Mouse (Mus musculus) hindbrain, embryonic 13.5 days (tissue): ENCODE measurements at regions not wholly inside any gene's neighbourhood (a gene's known extent, or its start where the extent isn't known, plus 50 kb on each side); places are given as distances from the start of the nearest gene placed in this dataset.

Experiments used
- ATAC-seq: fragments of 200-750 bp; cut with Nextera tagmentation; 2 replicates; pipeline ENCODE4 v1.8.0; 2017; ENCODE audit warnings: moderate TSS enrichment; ENCODE audit not compliant: low FRiP score
- H3K27ac ChIP-seq: fragments of 300-500 bp; sonication (generic); 2 replicates; pipeline ENCODE4 v1.5.1; 2015; ENCODE audit warnings: inconsistent platforms, mild to moderate bottlenecking, moderate library complexity
- H3K27me3 ChIP-seq: fragments of 300-500 bp; sonication (generic); 2 replicates; pipeline ENCODE4 v1.6.1; 2015; ENCODE audit warnings: mild to moderate bottlenecking, inconsistent platforms
- H3K36me3 ChIP-seq: fragments of 300-500 bp; sonication (generic); 2 replicates; pipeline ENCODE4 v1.6.1; 2015; ENCODE audit warnings: mild to moderate bottlenecking, inconsistent platforms
- H3K4me1 ChIP-seq: fragments of 300-500 bp; sonication (generic); replicated peaks from 2 replicates; pipeline ENCODE4 v1.6.1; 2015; ENCODE audit warnings: inconsistent platforms
- H3K4me2 ChIP-seq: fragments of 300-500 bp; sonication (generic); 2 replicates; pipeline ENCODE4 v1.6.1; 2015; ENCODE audit warnings: inconsistent platforms, mild to moderate bottlenecking, moderate library complexity
- H3K4me3 ChIP-seq: fragments of 300-500 bp; sonication (generic); 2 replicates; pipeline ENCODE4 v1.5.1; 2015; ENCODE audit warnings: mild to moderate bottlenecking, inconsistent platforms
- H3K9ac ChIP-seq: fragments of 300-500 bp; sonication (generic); 2 replicates; pipeline ENCODE4 v1.6.1; 2015; ENCODE audit warnings: mild to moderate bottlenecking, inconsistent platforms
- H3K9me3 ChIP-seq: fragments of 300-500 bp; sonication (generic); 2 replicates; pipeline ENCODE4 v1.6.1; 2016; ENCODE audit warnings: inconsistent platforms
- WGBS: fragments of 180-500 bp; shearing (Covaris S2); methylation state at CpG from one replicate; pipeline ENCODE4 v1.1.7; 2015; 5-methylcytosine and 5-hydroxymethylcytosine counted together

DNA sequence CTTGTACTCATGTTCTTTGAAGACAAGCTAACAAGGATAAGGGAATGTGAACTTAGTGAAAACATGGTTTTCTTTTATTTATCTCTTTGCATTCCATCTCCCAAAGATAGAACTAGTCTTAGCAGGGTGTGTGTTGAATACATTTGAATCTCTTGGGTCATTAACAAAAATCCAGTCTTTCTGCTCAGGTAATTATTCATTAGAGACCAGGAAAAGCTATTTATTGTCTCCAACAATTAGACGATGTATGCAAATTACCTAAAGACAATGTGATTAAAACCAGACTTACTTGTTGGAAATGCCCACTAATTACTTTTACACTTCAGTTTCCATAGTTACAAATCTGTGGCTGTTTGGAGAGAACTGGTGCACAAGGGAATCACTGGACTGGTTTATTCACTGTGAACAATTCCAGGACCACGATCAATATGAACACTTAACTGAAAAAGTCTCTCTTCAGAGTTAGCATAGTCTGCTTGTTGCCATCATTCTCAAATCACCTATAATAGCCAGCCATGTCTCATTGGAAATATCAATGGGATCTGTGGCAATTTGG lies 584.4 kb downstream of the Mettl4 start:
- Histone ChIP-seq H3K4me3 (no peak overlapping the region), H3K4me1 (no peaks in the 10 kb centered on the region), H3K4me2 (no peak overlapping the region), H3K36me3 (no peaks in the 10 kb centered on the region), H3K27me3 (no peaks in the 10 kb centered on the region), H3K9me3 (no peaks in the 10 kb centered on the region), H3K27ac (no peak overlapping the region), H3K9ac (no peak overlapping the region)
- no peak for ATAC-seq
- 65% methylated on average over 2 of the region's 2 CpGs for WGBS

DNA sequence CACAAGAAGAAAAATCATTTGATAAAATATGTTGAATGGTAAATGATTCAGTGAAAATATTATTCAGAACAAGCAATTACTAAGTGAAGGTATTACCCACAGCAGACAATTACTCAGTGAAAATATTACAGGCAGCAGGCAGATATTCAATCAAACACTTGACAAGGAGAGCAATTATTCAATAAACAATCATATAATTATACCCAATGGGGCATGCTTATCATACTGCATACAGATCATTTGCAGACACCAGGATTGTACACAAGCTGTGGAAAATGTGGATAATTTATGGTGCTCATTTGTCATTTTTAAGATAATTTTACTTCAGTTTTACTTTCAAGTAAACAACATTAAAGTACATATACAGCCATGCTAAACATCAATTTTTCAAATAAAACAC lies 605.5 kb downstream of the Mettl4 start:
- no peak overlapping the region for H3K27ac ChIP-seq
- no peaks in the 10 kb centered on the region for H3K36me3 ChIP-seq
- H3K4me1 ChIP-seq: no peaks in the 10 kb centered on the region
- no peaks in the 10 kb centered on the region for H3K9me3 ChIP-seq
- H3K27me3 ChIP-seq: no peaks in the 10 kb centered on the region
- no peak overlapping the region for H3K4me2 ChIP-seq
- H3K9ac ChIP-seq: no peak overlapping the region
- H3K4me3 ChIP-seq: no peak overlapping the region
- 0 out of 2 replicates have a peak, but pooled peaks have one; percentile 57 for ATAC-seq

DNA sequence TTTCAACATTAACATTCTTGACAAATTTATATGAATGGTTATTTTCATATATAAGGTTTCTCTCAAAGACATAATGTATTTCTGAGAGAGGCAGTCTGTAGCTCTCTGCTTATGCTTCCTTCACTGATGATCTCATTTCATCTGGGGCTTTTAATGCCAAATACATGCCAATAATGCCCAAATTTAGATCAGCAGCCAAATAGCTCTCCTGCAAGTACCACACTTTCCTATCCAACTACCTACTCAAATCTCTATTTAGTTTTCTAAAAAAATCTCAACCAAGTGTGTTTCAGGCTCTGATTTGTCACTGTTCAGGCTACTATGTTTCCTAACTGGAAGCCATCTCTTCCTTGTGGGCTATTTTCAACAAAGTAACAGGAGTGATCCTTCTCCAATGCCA lies 616.6 kb downstream of the Mettl4 start:
- ATAC-seq: no peak
- Histone ChIP-seq H3K4me3 (no peak overlapping the region), H3K36me3 (no peaks in the 10 kb centered on the region), H3K4me2 (no peak overlapping the region), H3K27ac (no peak overlapping the region), H3K9me3 (no peaks in the 10 kb centered on the region), H3K9ac (no peak overlapping the region), H3K27me3 (no peaks in the 10 kb centered on the region), H3K4me1 (no peaks in the 10 kb centered on the region)

DNA sequence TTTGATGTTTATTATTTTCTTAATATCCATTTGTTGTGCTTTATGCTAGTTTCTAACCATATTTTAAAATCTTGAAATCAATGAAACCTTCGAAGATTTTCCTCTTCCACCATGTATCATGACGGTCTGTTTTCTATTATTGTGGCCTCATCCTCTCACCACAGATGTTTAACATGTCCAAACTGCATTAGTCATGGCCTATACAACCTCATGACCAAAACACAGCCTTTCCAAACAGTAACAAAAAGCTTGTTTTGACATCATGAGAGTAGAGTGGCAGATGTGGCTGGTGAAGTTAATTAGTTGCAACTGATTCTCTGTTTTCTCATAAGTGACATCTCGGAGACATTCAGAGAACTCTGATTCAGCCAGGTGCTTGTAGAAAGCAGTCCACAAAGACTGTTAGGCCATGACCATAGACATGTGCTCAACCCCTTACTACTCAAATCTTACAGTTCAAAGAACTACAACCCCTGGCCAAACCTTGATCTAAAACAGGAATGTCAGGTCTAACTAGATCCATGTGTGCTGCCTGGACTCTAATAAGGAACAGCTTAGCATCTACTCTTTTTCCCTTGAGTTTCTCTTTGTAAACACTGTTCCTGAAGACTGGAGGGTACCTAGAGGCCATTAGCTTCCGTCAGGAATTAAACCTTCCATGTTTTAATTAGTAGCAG lies 655.7 kb downstream of the Mettl4 start:
- WGBS: 77% methylated on average over 4 of the region's 4 CpGs
- ATAC-seq: no peak
- H3K4me3 ChIP-seq: no peak overlapping the region
- no peaks in the 10 kb centered on the region for H3K4me1 ChIP-seq
- H3K27ac ChIP-seq: no peak overlapping the region
- H3K4me2 ChIP-seq: no peak overlapping the region
- no peak overlapping the region for H3K9ac ChIP-seq
- no peaks in the 10 kb centered on the region for H3K27me3 ChIP-seq
- no peaks in the 10 kb centered on the region for H3K36me3 ChIP-seq
- no peaks in the 10 kb centered on the region for H3K9me3 ChIP-seq

DNA sequence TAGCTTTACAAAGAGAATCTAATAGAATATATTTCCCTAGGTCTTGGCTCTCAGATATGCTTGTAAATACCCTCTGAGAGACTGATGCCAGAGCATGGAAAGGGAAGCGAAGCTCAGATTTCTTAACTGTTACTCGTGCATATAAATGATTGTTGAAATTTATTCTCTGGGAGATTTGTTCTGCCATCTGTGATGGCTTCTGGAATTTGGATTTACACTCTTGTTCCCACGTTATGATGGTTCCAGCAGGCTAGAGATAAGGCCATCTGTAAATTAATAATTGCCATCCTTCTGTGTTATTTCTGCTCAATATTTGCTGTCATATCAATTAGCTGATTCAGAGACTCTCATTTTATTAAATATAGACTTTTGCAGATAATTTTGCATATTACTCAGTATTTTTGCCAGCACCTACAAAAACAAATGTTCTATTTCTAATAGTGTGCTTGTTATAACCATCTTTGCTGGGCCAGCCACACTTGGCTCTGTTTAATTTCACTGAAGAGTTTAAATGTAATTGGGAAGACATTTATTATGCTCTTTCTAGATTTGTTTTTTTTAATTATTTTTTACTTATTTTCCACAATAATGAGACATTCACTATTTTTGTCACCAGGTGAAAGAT lies 695.3 kb downstream of the Mettl4 start:
- no peak for ATAC-seq
- no peak overlapping the region for H3K9ac ChIP-seq
- 68% methylated on average over 3 of the region's 3 CpGs for WGBS
- no peaks in the 10 kb centered on the region for H3K27me3 ChIP-seq
- no peaks in the 10 kb centered on the region for H3K9me3 ChIP-seq
- H3K4me3 ChIP-seq: no peak overlapping the region
- H3K4me2 ChIP-seq: no peak overlapping the region
- H3K4me1 ChIP-seq: no peaks in the 10 kb centered on the region
- H3K27ac ChIP-seq: no peak overlapping the region
- no peaks in the 10 kb centered on the region for H3K36me3 ChIP-seq

DNA sequence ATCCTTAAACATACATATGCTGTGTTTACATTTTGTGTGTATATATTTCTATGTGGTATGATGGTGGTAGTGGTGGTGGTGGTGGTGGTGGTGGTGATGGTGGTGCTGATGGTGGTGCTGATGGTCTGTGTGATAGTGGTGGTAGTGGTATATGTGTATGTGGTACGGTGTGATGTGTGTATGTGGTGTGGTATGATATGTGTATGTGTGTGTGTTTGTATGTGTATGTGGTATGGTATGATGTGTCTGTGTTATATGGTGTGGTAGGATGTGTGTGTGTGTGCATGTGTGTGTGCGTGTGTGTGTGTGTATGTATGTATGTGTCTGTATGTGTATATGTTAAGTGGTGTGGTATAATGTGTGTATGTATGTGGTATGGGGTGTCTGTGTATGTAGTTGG lies 701.3 kb downstream of the Mettl4 start:
- Histone ChIP-seq H3K27me3 (no peaks in the 10 kb centered on the region), H3K4me3 (no peak overlapping the region), H3K9ac (no peak overlapping the region), H3K4me2 (no peak overlapping the region), H3K27ac (no peak overlapping the region), H3K9me3 (no peaks in the 10 kb centered on the region), H3K4me1 (no peaks in the 10 kb centered on the region), H3K36me3 (no peaks in the 10 kb centered on the region)
- WGBS: 95% methylated on average over 2 of the region's 2 CpGs
- ATAC-seq: no peak

DNA sequence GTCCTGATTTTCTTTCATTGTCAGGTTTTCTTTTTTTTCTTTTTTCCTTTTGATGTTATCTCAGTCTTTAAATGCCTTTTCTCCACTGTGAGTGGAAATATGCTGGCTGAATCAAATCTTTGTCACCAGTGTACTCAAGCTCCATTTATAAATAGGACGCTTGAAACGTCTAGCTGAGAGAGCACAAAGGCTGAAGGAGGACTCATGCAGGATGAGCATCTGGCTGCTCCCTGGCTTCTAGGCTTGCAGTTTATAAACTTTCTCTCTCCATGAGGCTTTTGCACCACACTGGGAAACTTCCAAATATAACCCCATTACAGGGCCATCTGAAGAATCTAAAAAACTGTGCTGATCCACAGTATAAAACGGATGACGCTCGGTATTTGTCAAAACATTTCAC lies 711.6 kb downstream of the Mettl4 start:
- Histone ChIP-seq H3K27me3 (no peaks in the 10 kb centered on the region), H3K9me3 (no peaks in the 10 kb centered on the region), H3K9ac (no peak overlapping the region), H3K27ac (no peak overlapping the region), H3K4me2 (no peak overlapping the region), H3K4me3 (no peak overlapping the region), H3K36me3 (no peaks in the 10 kb centered on the region), H3K4me1 (no peaks in the 10 kb centered on the region)
- ATAC-seq: no peak
- 68% methylated on average over 5 of the region's 5 CpGs for WGBS

DNA sequence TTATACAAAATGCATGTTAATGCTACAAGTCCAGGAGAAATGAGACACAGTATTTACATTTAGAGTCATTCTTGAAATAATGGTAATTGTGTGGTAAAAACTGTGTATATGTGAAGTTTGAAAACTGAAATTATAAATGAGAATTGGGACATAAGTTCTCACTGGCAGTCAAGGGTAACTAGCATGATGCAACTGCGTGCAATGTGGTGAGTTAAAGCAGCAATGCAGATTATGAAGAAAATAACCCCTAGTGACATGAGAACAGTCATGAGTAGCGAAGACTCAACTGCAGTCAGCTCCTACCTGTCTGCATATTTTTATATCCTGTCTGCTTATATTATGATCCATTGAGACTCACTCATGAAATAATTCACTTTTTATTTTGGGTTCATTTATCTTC lies 737.4 kb downstream of the Mettl4 start:
- ATAC-seq: no peak
- Histone ChIP-seq H3K4me1 (no peaks in the 10 kb centered on the region), H3K36me3 (no peaks in the 10 kb centered on the region), H3K27me3 (no peaks in the 10 kb centered on the region), H3K4me2 (no peak overlapping the region), H3K27ac (no peak overlapping the region), H3K4me3 (no peak overlapping the region), H3K9me3 (no peaks in the 10 kb centered on the region), H3K9ac (no peak overlapping the region)
- WGBS: 88% methylated on average over 2 of the region's 2 CpGs

DNA sequence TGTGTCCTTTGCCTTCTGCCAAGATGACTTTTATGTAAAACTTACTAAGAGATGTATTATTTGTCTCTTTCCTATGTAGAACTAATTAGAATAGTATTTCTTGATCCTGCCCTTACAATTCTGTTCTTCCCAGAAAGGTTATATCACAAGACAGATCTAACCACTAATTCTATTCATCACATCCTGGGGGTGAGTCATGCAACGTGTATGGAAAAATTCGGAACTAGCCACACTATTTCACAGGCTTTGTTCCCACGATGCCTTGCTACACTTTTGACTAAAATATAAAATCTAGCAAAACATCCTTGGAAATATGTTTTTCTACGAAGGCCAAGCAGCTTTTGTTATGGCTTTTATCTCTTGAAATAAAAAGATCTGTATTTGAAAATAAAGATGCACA lies 747.7 kb downstream of the Mettl4 start:
- no peak for ATAC-seq
- Histone ChIP-seq H3K27me3 (no peaks in the 10 kb centered on the region), H3K9ac (no peak overlapping the region), H3K27ac (no peak overlapping the region), H3K4me3 (no peak overlapping the region), H3K9me3 (no peaks in the 10 kb centered on the region), H3K36me3 (no peaks in the 10 kb centered on the region), H3K4me1 (no peaks in the 10 kb centered on the region), H3K4me2 (no peak overlapping the region)
- WGBS: 80% methylated on average over 4 of the region's 4 CpGs

DNA sequence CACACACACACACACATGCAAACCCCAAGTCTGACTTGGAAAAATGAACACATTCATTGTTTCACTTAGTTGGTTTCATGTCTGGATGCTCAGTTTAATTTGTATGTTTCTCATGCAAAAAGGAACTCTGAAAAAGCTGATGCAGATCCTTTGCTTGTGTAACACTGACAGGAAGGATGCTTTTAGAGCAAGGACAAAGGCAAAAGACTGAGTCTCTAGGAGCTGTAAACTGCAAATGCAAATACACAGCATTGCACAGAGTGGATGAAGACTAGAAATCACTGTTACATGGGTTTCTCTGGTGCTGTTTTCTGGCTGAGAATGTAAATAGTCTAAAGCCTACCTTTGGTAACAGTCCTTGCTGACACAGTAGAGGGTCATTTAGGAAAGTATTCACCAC lies 748.3 kb downstream of the Mettl4 start:
- Histone ChIP-seq H3K4me3 (no peak overlapping the region), H3K9ac (no peak overlapping the region), H3K4me2 (no peak overlapping the region), H3K36me3 (no peaks in the 10 kb centered on the region), H3K27me3 (no peaks in the 10 kb centered on the region), H3K27ac (no peak overlapping the region), H3K9me3 (no peaks in the 10 kb centered on the region), H3K4me1 (no peaks in the 10 kb centered on the region)
- ATAC-seq: no peak

DNA sequence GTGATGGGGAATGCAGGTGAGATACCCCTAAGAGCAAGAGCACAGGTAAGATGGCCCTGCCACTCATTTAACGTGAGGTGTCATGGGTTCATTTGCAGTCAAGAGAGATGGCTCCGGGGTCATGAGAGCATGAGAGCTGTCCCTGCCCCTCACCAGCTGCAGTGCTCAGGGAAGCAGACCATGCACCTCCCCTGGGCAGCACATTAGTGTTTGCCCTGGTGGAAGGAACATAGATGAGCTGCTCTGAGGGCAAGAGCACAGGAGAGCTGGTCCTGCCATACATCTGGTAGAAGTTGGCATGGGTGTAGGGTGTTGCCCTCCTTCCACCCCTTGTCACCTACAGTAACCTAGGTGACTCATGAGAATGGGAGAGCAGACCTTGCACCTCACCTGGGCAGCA lies 762.9 kb downstream of the Mettl4 start:
- no peak for ATAC-seq
- no peaks in the 10 kb centered on the region for H3K27me3 ChIP-seq
- H3K4me2 ChIP-seq: no peak overlapping the region
- no peak overlapping the region for H3K27ac ChIP-seq
- H3K9ac ChIP-seq: no peak overlapping the region
- H3K9me3 ChIP-seq: no peaks in the 10 kb centered on the region
- H3K4me1 ChIP-seq: no peaks in the 10 kb centered on the region
- no peak overlapping the region for H3K4me3 ChIP-seq
- no peaks in the 10 kb centered on the region for H3K36me3 ChIP-seq
- 98% methylated on average over 2 of the region's 2 CpGs for WGBS
